Mouse (Mus musculus) limb, embryonic 12.5 days (tissue): Measurements from ENCODE around the gene Spert. TPM values are rescaled to one million over a fixed set of nuclear protein-coding genes. Genes with fewer than 3 reads are reported as not detected.
A peak's percentile ranks its signal among the peaks of the same experiment; 100 is the strongest.

Experiments
- ATAC-seq: fragments of 200-750 bp; cut with Nextera tagmentation; 2 replicates; pipeline ENCODE4 v1.8.0; 2017; ENCODE audit warnings: low read depth, moderate TSS enrichment; ENCODE audit not compliant: insufficient number of reproducible peaks, insufficient read depth, low FRiP score, low TSS enrichment
- H3K27ac ChIP-seq: fragments of 300-500 bp; sonication (generic); 2 replicates; pipeline ENCODE4 v1.5.1; 2016; ENCODE audit warnings: mild to moderate bottlenecking, moderate library complexity
- H3K27me3 ChIP-seq: fragments of 300-500 bp; sonication (generic); 2 replicates; pipeline ENCODE4 v1.6.1; 2016; ENCODE audit warnings: mild to moderate bottlenecking, moderate library complexity
- H3K36me3 ChIP-seq: fragments of 300-500 bp; sonication (generic); 2 replicates; pipeline ENCODE4 v1.6.1; 2016; ENCODE audit warnings: mild to moderate bottlenecking, moderate library complexity
- H3K4me1 ChIP-seq: fragments of 300-500 bp; sonication (generic); replicated peaks from 2 replicates; pipeline ENCODE4 v1.6.1; 2016
- H3K4me2 ChIP-seq: fragments of 300-500 bp; sonication (generic); 2 replicates; pipeline ENCODE4 v1.6.1; 2016; ENCODE audit warnings: mild to moderate bottlenecking, moderate library complexity
- H3K4me3 ChIP-seq: fragments of 300-500 bp; sonication (generic); replicated peaks from 2 replicates; pipeline ENCODE4 v1.5.1; 2016; ENCODE audit warnings: mild to moderate bottlenecking
- H3K9ac ChIP-seq: fragments of 300-500 bp; sonication (generic); replicated peaks from 2 replicates; pipeline ENCODE4 v1.6.1; 2016; ENCODE audit warnings: mild to moderate bottlenecking, moderate library complexity
- H3K9me3 ChIP-seq: fragments of 300-500 bp; sonication (generic); 2 replicates; pipeline ENCODE4 v1.6.1; 2016; ENCODE audit warnings: mild to moderate bottlenecking, moderate library complexity
- WGBS: fragments of 180-500 bp; shearing (Covaris S2); methylation state at CpG from one replicate; pipeline ENCODE4 v1.1.7; 2016; 5-methylcytosine and 5-hydroxymethylcytosine counted together
- polyA plus RNA-seq: library from polyadenylated mRNA; unstranded; fragments of >200 nt; fragmentation: Nextera tagmentation; extraction: Ambion mirVana; gene quantifications from 2 replicates; pipeline ENCODE4 v1.2.1, GENCODE M21; 2016

Spert gene
- not detected in 2 replicates for polyA plus RNA-seq

DNA sequence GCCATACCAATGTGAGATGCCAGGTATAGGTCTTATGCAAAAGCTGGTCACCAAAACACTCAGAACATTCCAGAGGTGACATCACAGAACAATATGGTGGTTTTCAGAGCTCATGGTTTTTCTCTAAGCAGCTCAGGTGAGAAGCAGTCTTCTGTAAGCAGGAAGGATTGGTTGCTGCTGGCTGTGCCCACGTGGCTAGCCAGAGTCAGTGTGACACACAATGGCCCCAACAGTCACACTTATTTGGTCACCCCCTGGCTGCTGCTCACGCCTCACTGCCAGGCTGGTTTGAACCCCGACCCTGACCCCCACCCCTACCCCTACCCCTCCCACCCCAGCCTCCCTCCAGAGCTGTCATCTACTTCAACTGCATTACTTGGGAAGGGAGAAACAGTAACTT lies at the start of gene Spert:
Spert (minus strand) TSS at position 139 of the 400 bp plus-strand sequence.
- no peak within 1 kb of the TSS for H3K4me3 ChIP-seq
- WGBS = 75% methylated on average over 3 of the region's 3 CpGs
- H3K9me3 ChIP-seq = no peaks in the 10 kb centered on the region
- no peak within 1 kb of the TSS for H3K27ac ChIP-seq
- H3K27me3 ChIP-seq = no peaks in the 10 kb centered on the region
- no peak within 1 kb of the TSS for H3K4me2 ChIP-seq
- ATAC-seq = no peak
- no peaks in the 10 kb centered on the region for H3K36me3 ChIP-seq
- H3K9ac ChIP-seq = no peak within 1 kb of the TSS
- no peaks in the 10 kb centered on the region for H3K4me1 ChIP-seq

DNA sequence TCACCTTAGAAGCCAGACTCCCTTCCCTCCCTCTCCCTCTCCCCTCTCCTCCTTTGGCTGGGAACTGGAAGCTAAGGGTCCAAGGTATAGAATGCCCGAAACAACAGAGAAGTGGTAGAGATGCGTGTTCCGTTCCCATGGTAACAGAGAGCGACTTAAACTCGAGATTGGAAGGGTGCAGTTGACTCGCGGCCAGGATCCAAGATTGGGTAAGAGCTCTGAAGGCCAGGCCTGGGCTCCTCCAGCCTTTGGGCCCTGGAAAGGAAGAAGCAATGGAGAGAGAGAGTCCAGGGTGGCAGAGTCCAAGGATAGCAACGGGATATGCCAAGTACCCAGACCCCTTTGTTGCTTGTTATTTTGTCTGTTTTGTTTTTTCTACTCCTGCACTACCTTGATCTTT lies 49.2 kb upstream of the Spert start, which contains the start of gene Erich6b:
Erich6b (plus strand) TSS at position 180 of the 400 bp plus-strand sequence.
- no peak within 1 kb of the TSS for H3K4me3 ChIP-seq
- no peaks in the 10 kb centered on the region for H3K36me3 ChIP-seq
- no peak within 1 kb of the TSS for H3K4me2 ChIP-seq
- H3K4me1 ChIP-seq = 0 out of 2 replicates have a peak, but pooled peaks cover 11% of the 10 kb centered on the region
- WGBS = 84% methylated on average over 8 of the region's 8 CpGs
- no peak within 1 kb of the TSS for H3K9ac ChIP-seq
- no peaks in the 10 kb centered on the region for H3K9me3 ChIP-seq
- no peaks in the 10 kb centered on the region for H3K27me3 ChIP-seq
- peak within 1 kb of the TSS; percentile 54; the same call in 1 of the 2 replicates for H3K27ac ChIP-seq
- no peak for ATAC-seq

DNA sequence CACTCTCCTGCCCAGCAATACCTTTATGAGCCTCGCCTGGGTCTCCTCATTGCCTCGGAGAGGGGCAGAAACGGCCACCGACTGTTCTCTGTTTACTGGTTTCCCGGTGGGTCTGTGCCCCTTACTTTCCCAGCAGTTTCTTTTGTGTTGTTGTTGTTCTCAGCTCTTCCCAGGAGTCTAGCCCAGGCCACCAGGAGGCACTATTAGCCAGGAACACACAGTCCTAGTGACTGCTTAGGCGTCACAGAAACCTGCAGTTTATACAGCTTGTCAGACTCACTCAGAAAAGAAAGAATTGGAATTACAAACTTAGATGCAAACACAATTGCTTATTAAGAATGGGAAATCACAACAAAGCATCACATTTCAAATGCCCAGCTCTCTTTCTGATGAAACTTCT lies 48.5 kb upstream of the Spert start:
- Histone ChIP-seq H3K4me1 (peaks cover 15% of the 10 kb centered on the region; the same call in 1 of the 2 replicates), H3K4me3 (no peak overlapping the region), H3K4me2 (no peak overlapping the region), H3K27me3 (no peaks in the 10 kb centered on the region), H3K9me3 (no peaks in the 10 kb centered on the region), H3K36me3 (no peaks in the 10 kb centered on the region), H3K9ac (no peak overlapping the region), H3K27ac (no peak overlapping the region)
- no peak for ATAC-seq
- WGBS = 52% methylated on average over 6 of the region's 6 CpGs

DNA sequence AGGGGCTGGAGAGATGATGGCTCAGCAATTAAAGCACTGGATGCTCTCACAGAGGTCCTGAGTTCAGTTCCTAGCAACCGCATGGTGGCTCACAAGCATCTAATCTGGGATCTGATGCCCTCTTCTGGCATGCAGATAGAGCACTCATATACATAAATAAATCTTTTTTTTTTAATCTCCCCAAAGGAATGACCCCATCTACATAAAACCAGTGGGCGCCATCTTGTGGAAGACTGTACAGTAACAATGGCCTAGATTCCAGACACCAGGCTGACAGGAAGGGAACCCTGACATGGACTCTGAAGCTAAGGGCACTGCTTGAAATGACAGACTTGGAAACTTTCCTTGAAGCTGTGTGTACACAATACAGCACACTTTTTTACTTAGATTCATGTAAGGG lies 47.9 kb upstream of the Spert start:
- ATAC-seq = no peak
- H3K9me3 ChIP-seq = no peaks in the 10 kb centered on the region
- no peak overlapping the region for H3K9ac ChIP-seq
- H3K4me2 ChIP-seq = no peak overlapping the region
- H3K27ac ChIP-seq = no peak overlapping the region
- no peaks in the 10 kb centered on the region for H3K36me3 ChIP-seq
- no peaks in the 10 kb centered on the region for H3K27me3 ChIP-seq
- WGBS = 95% methylated on average over 2 of the region's 2 CpGs
- H3K4me3 ChIP-seq = no peak overlapping the region
- peaks cover 20% of the 10 kb centered on the region for H3K4me1 ChIP-seq

DNA sequence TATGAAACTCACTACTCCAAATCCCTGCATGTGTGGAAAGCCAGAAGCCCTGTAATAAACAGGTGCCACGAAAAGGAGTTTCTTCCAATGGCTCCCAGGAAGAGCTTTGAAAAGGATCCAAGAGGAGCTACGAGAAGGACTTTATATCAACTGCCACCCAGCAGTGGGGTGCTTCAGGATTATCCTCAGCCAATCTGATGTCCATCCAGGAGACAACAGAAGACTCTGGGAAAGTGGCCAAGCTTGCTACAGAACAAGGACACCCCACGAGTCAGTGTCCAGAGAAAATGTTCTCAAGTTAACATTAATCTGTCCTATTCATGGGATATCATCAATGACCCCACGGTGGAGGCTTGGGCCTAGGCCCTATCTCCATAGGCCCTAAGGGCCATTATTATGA lies 44.7 kb upstream of the Spert start:
- Histone ChIP-seq H3K4me1 (peaks cover 24% of the 10 kb centered on the region), H3K27me3 (no peaks in the 10 kb centered on the region), H3K4me2 (no peak overlapping the region), H3K9me3 (no peaks in the 10 kb centered on the region), H3K4me3 (no peak overlapping the region), H3K27ac (no peak overlapping the region), H3K9ac (no peak overlapping the region), H3K36me3 (no peaks in the 10 kb centered on the region)
- no peak for ATAC-seq
- 84% methylated on average over 4 of the region's 4 CpGs for WGBS

DNA sequence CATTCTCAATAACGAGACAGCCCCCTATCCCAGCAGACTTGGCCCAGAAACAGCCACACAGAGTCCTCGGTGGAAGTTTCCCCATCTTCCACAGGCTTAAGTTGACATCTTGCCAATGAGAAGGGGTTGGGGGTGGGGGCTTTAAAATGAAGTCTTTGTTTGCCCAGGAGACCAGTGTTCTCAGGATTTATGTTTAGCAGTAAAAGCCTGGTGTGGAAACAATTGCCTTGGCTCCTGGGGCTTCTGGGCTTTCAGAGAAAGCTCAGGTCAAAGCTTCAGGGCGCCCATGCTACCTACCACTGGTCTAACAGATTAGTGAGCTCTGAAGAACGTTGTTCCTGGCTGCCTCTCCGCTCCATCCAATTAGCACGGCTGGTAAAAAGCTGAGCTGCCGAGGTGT lies 43.2 kb upstream of the Spert start:
- 27% methylated on average over 7 of the region's 7 CpGs for WGBS
- ATAC-seq = peak; percentile 71; the same call in 1 of the 2 replicates
- peaks cover 16% of the 10 kb centered on the region for H3K4me1 ChIP-seq
- peak overlapping the region; percentile 67 for H3K27ac ChIP-seq
- H3K36me3 ChIP-seq = no peaks in the 10 kb centered on the region
- no peaks in the 10 kb centered on the region for H3K27me3 ChIP-seq
- 0 out of 2 replicates have a peak overlapping the region, but pooled peaks have one; percentile 10 for H3K4me2 ChIP-seq
- H3K4me3 ChIP-seq = no peak overlapping the region
- no peaks in the 10 kb centered on the region for H3K9me3 ChIP-seq
- H3K9ac ChIP-seq = no peak overlapping the region

DNA sequence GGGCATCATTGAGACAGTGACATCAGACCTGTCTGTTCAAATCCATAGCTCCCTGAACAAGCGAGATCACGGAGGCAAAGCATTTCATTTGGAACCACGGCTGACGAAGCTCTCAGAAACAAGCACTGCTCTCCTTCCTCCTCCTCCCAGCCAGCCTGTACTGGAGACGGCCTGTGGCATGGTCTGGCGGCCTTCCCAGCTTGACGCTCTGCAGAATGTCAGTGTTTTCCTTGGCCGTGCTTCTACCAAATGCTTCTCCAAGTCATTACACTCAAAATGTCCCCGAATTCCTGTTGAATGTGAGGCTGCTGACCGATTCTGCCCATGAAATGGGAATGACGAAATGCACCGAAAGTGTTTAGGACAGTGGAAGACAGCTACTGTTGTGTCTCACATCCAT lies 42.4 kb upstream of the Spert start:
- Histone ChIP-seq H3K9ac (no peak overlapping the region), H3K4me1 (peaks cover 16% of the 10 kb centered on the region), H3K27me3 (no peaks in the 10 kb centered on the region), H3K9me3 (no peaks in the 10 kb centered on the region), H3K36me3 (no peaks in the 10 kb centered on the region), H3K4me3 (no peak overlapping the region), H3K4me2 (no peak overlapping the region), H3K27ac (peak overlapping the region; percentile 64)
- ATAC-seq = no peak
- WGBS = 65% methylated on average over 12 of the region's 12 CpGs

DNA sequence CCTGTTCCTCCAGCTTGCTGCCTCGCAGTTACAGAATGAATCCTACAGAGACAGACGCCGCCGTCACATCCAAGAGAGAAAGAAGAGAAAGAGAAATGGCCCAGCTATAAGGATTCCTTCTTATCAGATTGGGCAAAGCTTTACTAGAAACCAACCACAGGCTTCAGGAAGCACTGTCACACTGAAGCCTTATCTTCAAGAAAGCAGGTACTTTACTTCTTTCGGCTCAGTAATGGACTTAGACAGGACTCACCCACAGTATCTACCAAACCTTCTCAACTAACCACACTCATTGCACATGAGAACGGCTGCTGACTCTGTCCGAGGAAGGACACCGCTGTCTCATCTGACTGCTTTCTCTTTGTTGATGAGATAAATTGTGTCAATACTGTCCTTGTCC lies 36.0 kb upstream of the Spert start:
- H3K9me3 ChIP-seq = no peaks in the 10 kb centered on the region
- no peaks in the 10 kb centered on the region for H3K36me3 ChIP-seq
- no peaks in the 10 kb centered on the region for H3K4me1 ChIP-seq
- ATAC-seq = no peak
- H3K27me3 ChIP-seq = no peaks in the 10 kb centered on the region
- H3K9ac ChIP-seq = no peak overlapping the region
- WGBS = 92% methylated on average over 8 of the region's 8 CpGs
- H3K27ac ChIP-seq = no peak overlapping the region
- H3K4me2 ChIP-seq = no peak overlapping the region
- no peak overlapping the region for H3K4me3 ChIP-seq

DNA sequence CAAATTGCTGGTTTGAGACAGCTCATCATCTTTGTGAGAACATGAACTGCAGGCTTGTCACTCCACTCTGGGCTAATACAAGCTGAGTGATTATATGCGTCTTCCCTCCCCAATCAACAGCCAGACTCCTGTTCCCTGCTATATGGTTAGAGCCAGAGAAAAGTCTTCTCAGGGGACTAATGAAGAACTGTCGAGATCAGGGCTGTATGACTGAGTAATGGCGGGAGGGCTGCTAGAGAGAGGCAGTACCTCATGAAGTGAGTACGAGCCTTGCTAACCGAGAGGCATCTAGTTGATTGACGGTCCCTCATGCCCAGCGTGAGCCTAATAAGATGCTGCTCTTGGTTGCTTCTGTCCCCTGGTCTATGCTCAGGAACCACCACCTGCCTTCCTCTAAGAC lies 30.1 kb upstream of the Spert start:
- WGBS = 68% methylated on average over 7 of the region's 7 CpGs
- no peak overlapping the region for H3K9ac ChIP-seq
- no peaks in the 10 kb centered on the region for H3K27me3 ChIP-seq
- no peaks in the 10 kb centered on the region for H3K4me1 ChIP-seq
- no peak overlapping the region for H3K27ac ChIP-seq
- H3K36me3 ChIP-seq = no peaks in the 10 kb centered on the region
- H3K4me2 ChIP-seq = no peak overlapping the region
- no peaks in the 10 kb centered on the region for H3K9me3 ChIP-seq
- H3K4me3 ChIP-seq = no peak overlapping the region
- ATAC-seq = no peak

DNA sequence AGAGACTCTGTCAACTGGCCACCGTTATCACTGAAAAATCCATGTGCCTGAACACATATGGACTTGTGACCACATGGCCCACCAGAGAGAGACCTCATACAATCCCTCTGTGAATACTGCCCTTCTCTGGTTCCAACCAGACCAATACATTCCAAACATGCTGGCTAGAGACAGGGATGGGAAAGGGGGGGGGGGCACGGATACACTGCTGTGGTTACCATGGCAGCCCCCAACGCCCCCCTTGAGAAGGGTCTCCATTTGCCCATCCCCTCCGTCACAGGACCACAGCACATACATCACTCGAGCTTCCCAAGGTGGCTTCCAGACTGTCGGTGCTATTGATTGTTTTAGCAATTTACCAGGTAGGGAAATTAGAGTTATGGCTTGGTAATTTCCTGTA lies 23.5 kb upstream of the Spert start:
- Histone ChIP-seq H3K9ac (no peak overlapping the region), H3K36me3 (no peaks in the 10 kb centered on the region), H3K4me1 (no peaks in the 10 kb centered on the region), H3K27ac (no peak overlapping the region), H3K9me3 (no peaks in the 10 kb centered on the region), H3K4me3 (no peak overlapping the region), H3K27me3 (no peaks in the 10 kb centered on the region), H3K4me2 (no peak overlapping the region)
- WGBS = 70% methylated on average over 6 of the region's 6 CpGs
- no peak for ATAC-seq

DNA sequence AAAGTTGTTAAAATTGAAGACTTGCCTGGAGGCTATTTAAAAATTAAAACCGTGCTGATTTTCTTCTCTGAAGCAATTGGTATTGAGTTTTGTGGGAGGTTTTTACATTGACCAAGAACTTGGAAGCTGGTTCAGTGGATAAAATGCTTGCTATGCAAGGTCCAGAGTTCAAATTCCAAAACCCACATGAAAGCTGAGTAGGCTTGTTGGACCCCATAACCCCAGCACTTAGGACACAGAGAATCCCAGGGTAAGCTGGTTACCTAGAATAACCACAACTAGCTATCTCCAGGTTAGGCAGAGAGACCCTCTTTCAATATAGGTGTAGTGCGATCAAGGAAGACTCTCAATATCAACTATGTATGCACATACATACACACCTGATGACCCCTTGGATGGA lies 16.3 kb upstream of the Spert start:
- Histone ChIP-seq H3K9me3 (no peaks in the 10 kb centered on the region), H3K27me3 (no peaks in the 10 kb centered on the region), H3K9ac (no peak overlapping the region), H3K4me1 (no peaks in the 10 kb centered on the region; the same call in 1 of the 2 replicates), H3K4me3 (no peak overlapping the region), H3K36me3 (no peaks in the 10 kb centered on the region), H3K27ac (no peak overlapping the region), H3K4me2 (no peak overlapping the region)
- ATAC-seq = no peak
- WGBS = 90% methylated on average over 2 of the region's 2 CpGs

DNA sequence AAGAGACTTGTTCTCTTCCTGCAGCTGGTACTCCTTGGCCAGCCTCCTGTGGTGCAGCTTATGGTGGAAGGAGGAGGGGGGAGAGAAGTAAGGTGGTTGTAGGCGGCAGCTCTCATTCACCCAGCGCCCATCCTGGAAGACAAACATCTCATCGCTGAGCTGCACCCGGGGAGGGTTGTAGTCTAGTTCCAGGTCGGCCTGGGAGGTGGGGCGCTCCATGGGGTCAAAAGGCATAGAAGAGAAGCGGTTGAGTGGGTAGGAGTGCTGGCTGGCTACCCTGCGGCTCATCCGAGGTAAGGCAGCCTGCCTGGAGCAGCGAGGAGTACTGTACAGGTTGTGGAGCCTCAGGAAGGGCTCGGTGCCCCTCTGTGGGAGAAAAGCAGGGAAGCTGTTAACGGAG lies 9.0 kb downstream of the Spert start:
- 0 out of 2 replicates have a peak, but pooled peaks cover 2% of the 10 kb centered on the region for H3K4me1 ChIP-seq
- no peaks in the 10 kb centered on the region for H3K27me3 ChIP-seq
- no peak overlapping the region for H3K4me2 ChIP-seq
- H3K36me3 ChIP-seq = no peaks in the 10 kb centered on the region
- 89% methylated on average over 12 of the region's 12 CpGs for WGBS
- no peak overlapping the region for H3K9ac ChIP-seq
- no peak overlapping the region for H3K27ac ChIP-seq
- ATAC-seq = no peak
- no peaks in the 10 kb centered on the region for H3K9me3 ChIP-seq
- H3K4me3 ChIP-seq = no peak overlapping the region
